Mouse (Mus musculus) embryonic facial prominence, embryonic 11.5 days (tissue): ENCODE data around the gene F2rl3. TPM values are rescaled to one million over a fixed set of nuclear protein-coding genes. Genes with fewer than 3 reads are reported as not detected.

Experiments
- ATAC-seq: fragments of 200-750 bp; cut with Nextera tagmentation; replicated peaks from 2 replicates; pipeline ENCODE4 v1.8.0; 2017; ENCODE audit warnings: low read depth; ENCODE audit not compliant: insufficient number of reproducible peaks, low FRiP score, low TSS enrichment
- DNase-seq: peaks from one replicate; pipeline ENCODE4 v3.0.0-alpha.2; 2015; ENCODE audit warnings: low spot score
- H3K27ac ChIP-seq: fragments of 300-500 bp; sonication (generic); replicated peaks from 2 replicates; pipeline ENCODE4 v1.5.1; 2014; ENCODE audit warnings: mild to moderate bottlenecking, low read depth, low read length, control low read depth
- H3K27me3 ChIP-seq: fragments of 300-500 bp; sonication (generic); 2 replicates; pipeline ENCODE4 v1.6.1; 2014; ENCODE audit warnings: mild to moderate bottlenecking, low read length, moderate library complexity, mixed read lengths; ENCODE audit not compliant: control insufficient read depth, insufficient read depth
- H3K36me3 ChIP-seq: fragments of 300-500 bp; sonication (generic); replicated peaks from 2 replicates; pipeline ENCODE4 v1.6.1; 2014; ENCODE audit warnings: low read depth, mild to moderate bottlenecking, low read length, moderate library complexity, mixed read lengths; ENCODE audit not compliant: control insufficient read depth, insufficient read depth
- H3K4me1 ChIP-seq: fragments of 300-500 bp; sonication (generic); 2 replicates; pipeline ENCODE4 v1.6.1; 2014; ENCODE audit warnings: low read length, mixed read lengths; ENCODE audit not compliant: control insufficient read depth, insufficient read depth
- H3K4me2 ChIP-seq: fragments of 300-500 bp; sonication (generic); 2 replicates; pipeline ENCODE4 v1.6.1; 2014; ENCODE audit warnings: low read depth, mild to moderate bottlenecking, control low read depth, low read length, moderate library complexity
- H3K4me3 ChIP-seq: fragments of 300-500 bp; sonication (generic); 2 replicates; pipeline ENCODE4 v1.5.1; 2014; ENCODE audit warnings: low read depth, low read length, control low read depth
- H3K9ac ChIP-seq: fragments of 300-500 bp; sonication (generic); replicated peaks from 2 replicates; pipeline ENCODE4 v1.6.1; 2014; ENCODE audit warnings: mild to moderate bottlenecking, control low read depth, low read length
- H3K9me3 ChIP-seq: fragments of 300-500 bp; sonication (generic); replicated peaks from 2 replicates; pipeline ENCODE4 v1.6.1; 2016; ENCODE audit warnings: mild to moderate bottlenecking, low read length, inconsistent platforms, mixed read lengths; ENCODE audit not compliant: control insufficient read depth
- WGBS: fragments of 180-500 bp; shearing (Covaris S2); extraction: QIAGEN DNeasy Blood & Tissue Kit; methylation state at CpG from one replicate; pipeline ENCODE4 v1.1.7; 2014; 5-methylcytosine and 5-hydroxymethylcytosine counted together
- polyA plus RNA-seq: library from polyadenylated mRNA; unstranded; fragments of >200 nt; fragmentation: Nextera tagmentation; extraction: Ambion mirVana; gene quantifications from 2 replicates; pipeline ENCODE4 v1.2.1, GENCODE M21; 2014

Gene F2rl3
- polyA plus RNA-seq, 1 experiment from 2014 or later, result 2.0 TPM

- Histone ChIP-seq H3K4me1 (no peaks in the 10 kb centered on the region), H3K27ac (no peak overlapping the region), H3K4me2 (no peak overlapping the region), H3K9me3 (no peaks in the 10 kb centered on the region), H3K9ac (no peak overlapping the region), H3K27me3 (no peaks in the 10 kb centered on the region), H3K36me3 (peaks cover 26% of the 10 kb centered on the region), H3K4me3 (no peak overlapping the region)
- DNase-seq, result no peak
- ATAC-seq, result no peak
These were observed 24.8 kb upstream of the F2rl3 start for GRCm38 (mm10) chr8:72736868-72737267.

- no peak overlapping the region for H3K4me3 ChIP-seq
- no peak overlapping the region for H3K9ac ChIP-seq
- H3K9me3 ChIP-seq, result no peaks in the 10 kb centered on the region
- no peak overlapping the region for H3K27ac ChIP-seq
- 47% methylated on average over 5 of the region's 5 CpGs for WGBS
- DNase-seq, result peak; percentile 63
- H3K4me2 ChIP-seq, result no peak overlapping the region
- no peak for ATAC-seq
- no peaks in the 10 kb centered on the region for H3K27me3 ChIP-seq
- H3K4me1 ChIP-seq, result no peaks in the 10 kb centered on the region
- H3K36me3 ChIP-seq, result peaks cover 16% of the 10 kb centered on the region
These were observed 15.6 kb upstream of the F2rl3 start for GRCm38 (mm10) chr8:72746061-72746460.

DNA sequence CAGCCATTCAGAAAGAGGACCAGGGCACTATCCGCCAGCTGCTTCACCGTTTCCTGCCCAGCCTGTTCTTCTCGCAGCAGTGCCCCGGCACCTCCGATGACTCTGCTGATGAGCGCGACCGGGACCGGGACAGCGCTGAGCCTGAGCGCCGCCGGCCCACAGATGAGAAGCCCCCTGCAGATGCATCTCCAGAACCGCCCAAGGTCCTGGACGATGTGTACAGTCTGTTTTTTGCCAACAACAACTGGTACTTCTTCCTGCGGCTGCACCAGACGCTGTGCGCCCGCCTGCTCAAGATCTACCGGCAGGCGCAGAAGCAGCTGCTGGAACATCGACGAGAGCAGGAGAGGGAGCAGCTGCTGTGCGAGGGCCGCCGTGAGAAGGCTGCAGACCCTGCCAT lies 11.8 kb upstream of the F2rl3 start:
- Histone ChIP-seq H3K9ac (no peak overlapping the region), H3K9me3 (no peaks in the 10 kb centered on the region), H3K4me1 (no peaks in the 10 kb centered on the region), H3K4me2 (no peak overlapping the region), H3K27ac (no peak overlapping the region), H3K4me3 (no peak overlapping the region), H3K27me3 (no peaks in the 10 kb centered on the region), H3K36me3 (peaks cover 18% of the 10 kb centered on the region)
- ATAC-seq (no peak), DNase-seq (no peak)
- WGBS, result 93% methylated on average over 26 of the region's 26 CpGs

DNA sequence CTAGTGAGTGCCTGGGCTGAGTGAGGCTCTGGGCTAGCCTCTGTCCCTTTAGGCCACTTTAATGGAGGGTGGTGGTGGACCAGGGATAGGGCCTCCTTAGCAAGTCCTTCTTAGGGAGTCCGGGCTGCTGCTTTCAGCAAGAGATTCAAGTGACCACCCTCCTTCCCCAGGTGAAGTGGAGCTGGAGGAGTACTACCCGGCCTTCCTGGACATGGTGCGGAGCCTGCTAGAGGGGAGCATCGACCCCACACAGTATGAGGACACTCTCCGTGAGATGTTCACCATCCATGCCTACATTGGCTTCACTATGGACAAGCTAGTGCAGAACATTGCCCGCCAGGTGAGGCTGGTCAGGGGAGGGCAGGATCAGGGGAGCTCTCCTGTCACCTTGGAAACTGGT lies 11.4 kb upstream of the F2rl3 start:
- no peak overlapping the region for H3K27ac ChIP-seq
- ATAC-seq, result no peak
- H3K9ac ChIP-seq, result no peak overlapping the region
- H3K4me3 ChIP-seq, result no peak overlapping the region
- no peak overlapping the region for H3K4me2 ChIP-seq
- 93% methylated on average over 6 of the region's 6 CpGs for WGBS
- no peak for DNase-seq
- H3K4me1 ChIP-seq, result no peaks in the 10 kb centered on the region
- H3K36me3 ChIP-seq, result peaks cover 18% of the 10 kb centered on the region
- H3K27me3 ChIP-seq, result no peaks in the 10 kb centered on the region
- H3K9me3 ChIP-seq, result no peaks in the 10 kb centered on the region

DNA sequence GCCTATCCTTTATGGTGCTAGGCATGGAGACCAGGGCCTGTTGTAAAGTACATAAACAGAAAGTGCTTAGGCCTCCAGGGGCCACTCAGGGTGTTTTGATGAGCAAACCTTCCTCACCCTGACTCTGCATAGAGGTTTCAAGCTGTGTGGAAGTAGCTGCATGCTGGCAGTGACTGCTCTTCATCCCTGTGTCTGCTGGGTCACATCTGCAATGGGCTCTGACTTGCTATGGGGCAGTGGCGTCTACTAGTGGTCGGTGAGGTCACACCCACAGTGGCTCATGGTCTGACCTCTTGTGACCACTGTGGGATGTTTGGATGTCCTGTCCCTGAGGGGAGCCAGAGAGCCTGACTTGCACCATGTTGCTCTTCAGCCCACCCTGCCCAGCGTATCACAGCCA lies 10.6 kb upstream of the F2rl3 start:
- no peak overlapping the region for H3K4me3 ChIP-seq
- 82% methylated on average over 3 of the region's 3 CpGs for WGBS
- no peaks in the 10 kb centered on the region for H3K4me1 ChIP-seq
- H3K9me3 ChIP-seq, result no peaks in the 10 kb centered on the region
- no peak overlapping the region for H3K27ac ChIP-seq
- no peak for DNase-seq
- ATAC-seq, result no peak
- no peaks in the 10 kb centered on the region for H3K27me3 ChIP-seq
- no peak overlapping the region for H3K4me2 ChIP-seq
- peaks cover 18% of the 10 kb centered on the region for H3K36me3 ChIP-seq
- H3K9ac ChIP-seq, result no peak overlapping the region

- no peak overlapping the region for H3K4me3 ChIP-seq
- DNase-seq, result no peak
- no peaks in the 10 kb centered on the region for H3K27me3 ChIP-seq
- H3K4me2 ChIP-seq, result no peak overlapping the region
- WGBS, result 80% methylated on average over 3 of the region's 3 CpGs
- H3K4me1 ChIP-seq, result no peaks in the 10 kb centered on the region
- no peak overlapping the region for H3K27ac ChIP-seq
- ATAC-seq, result no peak
- H3K9me3 ChIP-seq, result no peaks in the 10 kb centered on the region
- H3K9ac ChIP-seq, result no peak overlapping the region
- H3K36me3 ChIP-seq, result peaks cover 15% of the 10 kb centered on the region
These were observed 9.4 kb upstream of the F2rl3 start for GRCm38 (mm10) chr8:72752289-72752688.

GRCm38 (mm10) chr8:72753165-72753564 lies 8.5 kb upstream of the F2rl3 start:
- no peak overlapping the region for H3K9ac ChIP-seq
- 97% methylated on average over 9 of the region's 9 CpGs for WGBS
- H3K9me3 ChIP-seq, result no peaks in the 10 kb centered on the region
- ATAC-seq, result no peak
- H3K27me3 ChIP-seq, result no peaks in the 10 kb centered on the region
- H3K4me3 ChIP-seq, result no peak overlapping the region
- H3K4me2 ChIP-seq, result no peak overlapping the region
- DNase-seq, result no peak
- no peak overlapping the region for H3K27ac ChIP-seq
- H3K4me1 ChIP-seq, result no peaks in the 10 kb centered on the region
- peaks cover 13% of the 10 kb centered on the region for H3K36me3 ChIP-seq

DNA sequence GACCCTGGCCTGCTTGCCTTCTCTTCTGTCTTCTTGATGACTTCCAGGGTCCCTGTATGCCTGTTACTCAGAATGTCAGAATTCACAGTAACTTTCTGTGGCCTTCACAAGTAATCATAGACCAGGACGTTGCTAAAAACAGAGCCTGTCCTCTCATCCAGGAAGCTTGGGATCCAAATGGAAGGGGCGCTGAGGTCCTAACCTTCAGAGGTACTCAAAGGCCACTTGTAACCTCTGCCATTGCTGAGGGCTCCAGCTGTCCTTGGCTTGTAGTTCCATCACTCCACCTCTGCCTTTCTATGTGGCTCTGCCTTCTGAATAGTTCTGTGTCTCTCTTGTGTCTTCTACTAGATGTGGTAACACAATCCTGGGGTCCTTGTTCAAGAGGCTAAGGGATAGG lies 7.9 kb upstream of the F2rl3 start:
- Histone ChIP-seq H3K4me2 (no peak overlapping the region), H3K9ac (no peak overlapping the region), H3K27me3 (no peaks in the 10 kb centered on the region), H3K4me1 (no peaks in the 10 kb centered on the region), H3K4me3 (no peak overlapping the region), H3K36me3 (peaks cover 13% of the 10 kb centered on the region), H3K27ac (no peak overlapping the region), H3K9me3 (no peaks in the 10 kb centered on the region)
- ATAC-seq, result no peak
- no peak for DNase-seq
- WGBS, result 96% methylated on average over 2 of the region's 2 CpGs
